Mouse (Mus musculus) forebrain, embryonic 13.5 days (tissue): ENCODE data around the gene Cd79a. TPM values are rescaled to one million over a fixed set of nuclear protein-coding genes. Genes with fewer than 3 reads are reported as not detected.

Experiments
- ATAC-seq: fragments of 200-750 bp; cut with Nextera tagmentation; 2 replicates; pipeline ENCODE4 v1.8.0; 2017
- H3K27ac ChIP-seq: fragments of 300-500 bp; sonication (generic); 2 replicates; pipeline ENCODE4 v1.5.1; 2015; ENCODE audit warnings: inconsistent platforms, mild to moderate bottlenecking, moderate library complexity
- H3K27me3 ChIP-seq: fragments of 300-500 bp; sonication (generic); 2 replicates; pipeline ENCODE4 v1.6.1; 2015; ENCODE audit warnings: mild to moderate bottlenecking, inconsistent platforms
- H3K36me3 ChIP-seq: fragments of 300-500 bp; sonication (generic); 2 replicates; pipeline ENCODE4 v1.6.1; 2015; ENCODE audit warnings: mild to moderate bottlenecking, inconsistent platforms; ENCODE audit not compliant: poor library complexity, severe bottlenecking
- H3K4me1 ChIP-seq: fragments of 300-500 bp; sonication (generic); 2 replicates; pipeline ENCODE4 v1.6.1; 2015; ENCODE audit warnings: inconsistent platforms
- H3K4me2 ChIP-seq: fragments of 300-500 bp; sonication (generic); 2 replicates; pipeline ENCODE4 v1.6.1; 2015; ENCODE audit warnings: inconsistent platforms, mild to moderate bottlenecking, moderate library complexity
- H3K4me3 ChIP-seq: fragments of 300-500 bp; sonication (generic); 2 replicates; pipeline ENCODE4 v1.5.1; 2015; ENCODE audit warnings: mild to moderate bottlenecking, inconsistent platforms
- H3K9ac ChIP-seq: fragments of 300-500 bp; sonication (generic); 2 replicates; pipeline ENCODE4 v1.6.1; 2015; ENCODE audit warnings: mild to moderate bottlenecking, inconsistent platforms
- H3K9me3 ChIP-seq: fragments of 300-500 bp; sonication (generic); replicated peaks from 2 replicates; pipeline ENCODE4 v1.6.1; 2016; ENCODE audit warnings: inconsistent platforms
- WGBS: fragments of 180-500 bp; shearing (Covaris S2); methylation state at CpG from one replicate; pipeline ENCODE4 v1.1.7; 2015; 5-methylcytosine and 5-hydroxymethylcytosine counted together
- polyA plus RNA-seq: library from polyadenylated mRNA; unstranded; fragments of >200 nt; fragmentation: Nextera tagmentation; extraction: Ambion mirVana; gene quantifications from 2 replicates; pipeline ENCODE4 v1.2.1, GENCODE M21; 2015

Cd79a gene
- polyA plus RNA-seq, 1 experiment from 2014 or later, result 0.18 TPM

- Histone ChIP-seq H3K9ac (no peak overlapping the region), H3K9me3 (peaks cover 8% of the 10 kb centered on the region; the same call in 1 of the 2 replicates), H3K27ac (no peak overlapping the region), H3K4me3 (no peak overlapping the region), H3K36me3 (no peaks in the 10 kb centered on the region), H3K4me1 (peaks cover 20% of the 10 kb centered on the region), H3K4me2 (peak overlapping the region; percentile 10; the same call in 1 of the 2 replicates), H3K27me3 (no peaks in the 10 kb centered on the region)
- no peak; the same call in 1 of the 2 replicates for ATAC-seq
- 18% methylated on average over 17 of the region's 17 CpGs for WGBS
Measured at GRCm38 (mm10) chr7:24869080-24869479, 28.1 kb upstream of the Cd79a start.

GRCm38 (mm10) chr7:24869532-24870165 lies 27.5 kb upstream of the Cd79a start, which contains the start of the genes Lypd4 and Dmrtc2:
Gene Lypd4, minus strand, starts transcription at chr7:24869941.
Gene Dmrtc2, plus strand, starts transcription at chr7:24870057.
- H3K27ac ChIP-seq, result no peak within 1 kb of the TSS
- WGBS, result 56% methylated on average over 41 of the region's 41 CpGs
- H3K27me3 ChIP-seq, result no peaks in the 10 kb centered on the region
- peaks cover 20% of the 10 kb centered on the region for H3K4me1 ChIP-seq
- peaks cover 8% of the 10 kb centered on the region; the same call in 1 of the 2 replicates for H3K9me3 ChIP-seq
- H3K36me3 ChIP-seq, result no peaks in the 10 kb centered on the region
- no peak within 1 kb of the TSS; the same call in 1 of the 2 replicates for H3K9ac ChIP-seq
- H3K4me2 ChIP-seq, result peak within 1 kb of the TSS; percentile 10; the same call in 1 of the 2 replicates
- ATAC-seq, result peak; percentile 21; the same call in 1 of the 2 replicates
- H3K4me3 ChIP-seq, result no peak within 1 kb of the TSS

- no peaks in the 10 kb centered on the region for H3K4me1 ChIP-seq
- ATAC-seq, result no peak
- H3K36me3 ChIP-seq, result no peaks in the 10 kb centered on the region
- no peak overlapping the region for H3K4me3 ChIP-seq
- 89% methylated on average over 3 of the region's 3 CpGs for WGBS
- no peaks in the 10 kb centered on the region for H3K27me3 ChIP-seq
- H3K4me2 ChIP-seq, result no peak overlapping the region
- no peak overlapping the region for H3K9ac ChIP-seq
- H3K27ac ChIP-seq, result no peak overlapping the region
- no peaks in the 10 kb centered on the region for H3K9me3 ChIP-seq
Measured at GRCm38 (mm10) chr7:24877588-24877987, 19.6 kb upstream of the Cd79a start.

GRCm38 (mm10) chr7:24879620-24880019 lies 17.6 kb upstream of the Cd79a start:
- H3K36me3 ChIP-seq, result no peaks in the 10 kb centered on the region
- no peaks in the 10 kb centered on the region for H3K4me1 ChIP-seq
- 12% methylated on average over 2 of the region's 2 CpGs for WGBS
- no peak overlapping the region for H3K4me2 ChIP-seq
- H3K9ac ChIP-seq, result peak overlapping the region; percentile 21; the same call in 1 of the 2 replicates
- no peaks in the 10 kb centered on the region for H3K9me3 ChIP-seq
- no peak for ATAC-seq
- H3K27ac ChIP-seq, result no peak overlapping the region
- H3K27me3 ChIP-seq, result no peaks in the 10 kb centered on the region
- H3K4me3 ChIP-seq, result no peak overlapping the region

- WGBS, result 93% methylated on average over 9 of the region's 9 CpGs
- ATAC-seq, result no peak
- H3K36me3 ChIP-seq, result peaks cover 20% of the 10 kb centered on the region
Measured at GRCm38 (mm10) chr7:24882416-24883199, 14.6 kb upstream of the Cd79a start.

GRCm38 (mm10) chr7:24883896-24884692 lies 13.1 kb upstream of the Cd79a start, which contains the start of gene Rps19:
Gene Rps19, plus strand, starts transcription at chr7:24884371.
- Histone ChIP-seq H3K27ac (peak within 1 kb of the TSS; percentile 91), H3K27me3 (no peaks in the 10 kb centered on the region), H3K36me3 (peaks cover 35% of the 10 kb centered on the region), H3K4me1 (peaks cover 31% of the 10 kb centered on the region), H3K9me3 (no peaks in the 10 kb centered on the region), H3K9ac (peak within 1 kb of the TSS; percentile 100), H3K4me2 (peak within 1 kb of the TSS; percentile 86), H3K4me3 (peak within 1 kb of the TSS; percentile 91)
- WGBS, result under 1% methylated on average over 57 of the region's 57 CpGs
- peak; percentile 93 for ATAC-seq

More at GRCm38 (mm10) chr7:24882416-24883199, 14.6 kb upstream of the Cd79a start:
- H3K4me1 ChIP-seq, result peaks cover 27% of the 10 kb centered on the region
- no peaks in the 10 kb centered on the region for H3K9me3 ChIP-seq
- H3K27me3 ChIP-seq, result no peaks in the 10 kb centered on the region
- H3K9ac ChIP-seq, result no peak overlapping the region
- H3K4me2 ChIP-seq, result no peak overlapping the region
- H3K27ac ChIP-seq, result no peak overlapping the region
- H3K4me3 ChIP-seq, result no peak overlapping the region

GRCm38 (mm10) chr7:24884693-24885291 lies 12.4 kb upstream of the Cd79a start:
- under 1% methylated on average over 47 of the region's 47 CpGs for WGBS
- Histone ChIP-seq H3K4me2 (peak overlapping the region; percentile 86), H3K9ac (peak overlapping the region; percentile 100), H3K27me3 (no peaks in the 10 kb centered on the region), H3K4me3 (peak overlapping the region; percentile 91), H3K4me1 (peaks cover 31% of the 10 kb centered on the region), H3K36me3 (peaks cover 42% of the 10 kb centered on the region), H3K9me3 (no peaks in the 10 kb centered on the region), H3K27ac (peak overlapping the region; percentile 91)
- ATAC-seq, result no peak; the same call in 1 of the 2 replicates

GRCm38 (mm10) chr7:24885468-24886307 lies 11.5 kb upstream of the Cd79a start:
- Histone ChIP-seq H3K9ac (peak overlapping the region; percentile 100), H3K9me3 (no peaks in the 10 kb centered on the region), H3K27me3 (no peaks in the 10 kb centered on the region), H3K4me2 (peak overlapping the region; percentile 86), H3K4me1 (peaks cover 31% of the 10 kb centered on the region), H3K4me3 (peak overlapping the region; percentile 91), H3K36me3 (peaks cover 50% of the 10 kb centered on the region), H3K27ac (peak overlapping the region; percentile 25; the same call in 1 of the 2 replicates)
- WGBS, result 44% methylated on average over 12 of the region's 12 CpGs
- no peak for ATAC-seq

- ATAC-seq, result no peak
- Histone ChIP-seq H3K36me3 (peaks cover 56% of the 10 kb centered on the region), H3K4me2 (peak overlapping the region; percentile 86)
Measured at GRCm38 (mm10) chr7:24886308-24886633, 10.9 kb upstream of the Cd79a start.

GRCm38 (mm10) chr7:24887096-24887495 lies 10.1 kb upstream of the Cd79a start:
- no peak for ATAC-seq
- H3K9me3 ChIP-seq, result no peaks in the 10 kb centered on the region
- peak overlapping the region; percentile 86 for H3K4me2 ChIP-seq
- peak overlapping the region; percentile 16; the same call in 1 of the 2 replicates for H3K27ac ChIP-seq
- no peaks in the 10 kb centered on the region for H3K27me3 ChIP-seq
- H3K9ac ChIP-seq, result peak overlapping the region; percentile 100
- 0 out of 2 replicates have a peak overlapping the region, but pooled peaks have one; percentile 91 for H3K4me3 ChIP-seq
- H3K4me1 ChIP-seq, result peaks cover 31% of the 10 kb centered on the region
- peaks cover 58% of the 10 kb centered on the region for H3K36me3 ChIP-seq
- 52% methylated on average over 4 of the region's 4 CpGs for WGBS

More at GRCm38 (mm10) chr7:24886308-24886633, 10.9 kb upstream of the Cd79a start:
- Histone ChIP-seq H3K27ac (no peak overlapping the region; the same call in 1 of the 2 replicates), H3K27me3 (no peaks in the 10 kb centered on the region), H3K9me3 (no peaks in the 10 kb centered on the region), H3K4me1 (peaks cover 31% of the 10 kb centered on the region), H3K4me3 (peak overlapping the region; percentile 91), H3K9ac (peak overlapping the region; percentile 100)
- 60% methylated on average over 4 of the region's 4 CpGs for WGBS
